Mouse (Mus musculus): ENCODE results near the gene Stag1.

Stag1 gene

DNA sequence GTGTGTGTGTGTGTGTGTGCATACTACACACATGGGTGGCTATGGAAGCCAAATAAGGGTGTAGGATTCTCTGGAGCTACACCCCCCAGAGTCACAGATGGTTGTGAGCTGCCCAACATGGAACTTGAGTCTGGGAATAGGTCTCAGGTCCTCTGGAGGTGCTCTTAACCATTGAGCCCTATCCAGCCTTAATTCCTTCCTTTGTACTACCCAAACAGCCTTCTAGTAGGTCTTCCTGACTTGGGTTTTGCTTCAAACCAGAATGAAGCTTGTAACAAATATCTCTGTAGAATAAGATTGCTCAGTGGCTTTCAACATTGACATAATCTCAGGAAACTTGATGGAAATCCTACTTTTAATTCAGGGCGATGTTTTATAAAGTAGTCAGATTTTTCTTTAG, 7.9 kb downstream of the Stag1 start:
- DNase-seq (ENCODE audit: low spot score), result no peak

DNA sequence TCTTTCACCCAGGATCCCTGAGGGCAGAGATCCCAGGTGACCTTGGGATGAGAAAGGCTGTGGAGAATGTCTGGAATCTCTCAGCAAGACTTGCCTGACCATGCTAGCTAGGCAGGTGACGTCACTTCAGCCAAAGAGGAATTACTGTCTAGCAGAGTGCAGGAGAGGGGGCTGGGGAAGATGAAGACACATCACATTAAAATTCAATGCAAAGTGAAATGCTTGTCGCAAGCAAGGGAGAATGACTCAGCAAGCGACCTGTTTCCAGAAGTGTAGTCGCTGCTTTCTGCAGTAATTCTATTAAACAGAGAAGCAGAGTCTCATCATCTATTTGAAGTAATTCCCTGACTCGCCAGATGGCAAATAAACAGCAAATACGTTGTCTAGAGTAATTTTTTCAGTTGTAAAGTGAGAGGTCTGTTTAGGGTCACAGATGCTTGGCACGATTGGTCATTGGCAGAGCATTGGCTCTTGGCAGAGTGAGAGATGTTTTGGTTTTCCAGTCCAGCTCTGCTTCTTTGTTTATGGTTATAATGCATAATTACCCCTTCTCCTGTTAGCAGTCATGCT, 8.5 kb downstream of the Stag1 start:
- no peak for DNase-seq (ENCODE audit: low spot score)

DNA sequence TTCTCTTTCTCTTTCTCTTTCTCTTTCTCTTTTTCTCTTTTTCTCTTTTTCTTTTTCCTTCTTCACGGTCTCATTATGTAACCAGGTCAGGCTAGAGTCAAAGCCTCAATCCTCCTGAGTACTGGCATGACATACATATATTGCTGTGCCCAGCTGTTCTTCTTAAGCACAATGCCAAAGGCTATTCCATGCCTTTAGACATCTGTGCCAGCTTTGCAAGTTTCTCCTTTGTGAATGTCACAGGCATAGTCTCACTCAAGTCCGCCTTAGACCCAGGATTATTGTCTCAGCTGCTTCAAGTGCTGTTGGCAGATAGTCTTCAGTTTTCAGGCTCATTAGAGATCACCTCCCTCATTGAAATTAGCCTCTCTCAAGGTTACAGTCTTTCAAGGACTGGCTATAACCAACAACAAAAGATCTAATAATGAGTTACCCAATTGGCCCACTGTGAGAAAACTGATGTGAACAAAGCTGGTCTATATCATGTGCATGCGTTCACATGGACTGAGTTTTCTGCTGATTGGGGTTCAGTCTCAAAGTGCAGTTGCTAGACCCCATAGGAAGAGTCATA, 16.0 kb downstream of the Stag1 start:
- DNase-seq (ENCODE audit: low spot score), result no peak

DNA sequence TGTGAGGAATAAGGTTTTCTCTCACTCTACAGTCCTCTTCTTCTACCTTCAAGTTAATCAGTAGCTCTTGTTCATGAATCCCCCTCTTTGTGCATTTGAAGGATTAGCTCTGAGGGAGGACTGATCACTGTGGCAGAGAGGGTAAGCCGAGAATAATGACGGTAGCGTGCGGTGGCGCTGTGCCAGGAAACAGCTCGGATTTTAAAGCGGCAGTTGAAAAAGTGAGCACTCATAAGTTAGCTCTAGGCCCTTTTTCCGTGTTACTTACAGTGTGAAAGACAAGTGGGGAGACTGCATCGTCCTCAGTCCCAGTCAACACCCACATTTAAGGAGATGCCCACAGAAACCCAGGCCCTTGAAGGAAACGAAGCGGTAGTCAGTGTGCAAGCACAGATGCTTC, 19.3 kb downstream of the Stag1 start:
- DNase-seq (ENCODE audit: low spot score), result peak; percentile 34

DNA sequence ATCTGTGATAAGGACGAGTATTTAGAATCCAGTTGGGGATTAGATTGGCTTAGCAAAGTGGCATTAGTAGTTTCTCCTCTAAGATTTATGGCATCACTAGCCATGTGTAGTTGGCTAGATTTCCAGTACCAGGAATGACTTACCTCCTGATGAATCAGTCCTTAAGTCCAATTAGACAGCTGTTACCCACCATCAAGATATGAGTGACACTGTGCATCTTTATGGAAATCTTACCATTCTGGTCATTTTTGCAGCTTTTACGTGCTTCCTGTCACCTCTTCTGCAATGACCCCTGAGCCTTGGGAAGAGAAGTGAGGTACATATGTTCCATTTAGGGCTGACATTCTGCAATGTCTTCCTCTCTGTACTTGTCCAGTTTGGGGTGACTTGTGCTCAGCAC, 28.7 kb downstream of the Stag1 start:
- no peak for DNase-seq (ENCODE audit: low spot score)

DNA sequence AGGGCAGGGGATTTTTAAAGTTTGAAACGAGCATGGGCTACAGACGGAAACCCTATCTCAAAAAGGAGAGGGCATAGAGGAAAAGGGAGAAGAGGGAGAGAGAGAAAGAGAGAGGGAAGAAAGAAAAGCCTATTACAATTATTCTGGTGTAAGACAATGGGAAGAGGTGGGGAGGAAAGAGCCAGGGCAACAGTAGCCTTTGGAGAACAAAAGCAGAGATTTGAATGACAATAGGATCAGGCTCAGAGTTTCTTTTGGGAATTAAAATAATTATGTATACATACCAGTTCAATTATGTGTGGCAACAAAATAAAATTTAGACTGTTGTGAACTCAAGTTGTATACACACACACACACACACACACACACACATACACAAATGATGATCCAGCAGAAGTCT, 43.2 kb downstream of the Stag1 start:
- DNase-seq (ENCODE audit: low spot score), result no peak

DNA sequence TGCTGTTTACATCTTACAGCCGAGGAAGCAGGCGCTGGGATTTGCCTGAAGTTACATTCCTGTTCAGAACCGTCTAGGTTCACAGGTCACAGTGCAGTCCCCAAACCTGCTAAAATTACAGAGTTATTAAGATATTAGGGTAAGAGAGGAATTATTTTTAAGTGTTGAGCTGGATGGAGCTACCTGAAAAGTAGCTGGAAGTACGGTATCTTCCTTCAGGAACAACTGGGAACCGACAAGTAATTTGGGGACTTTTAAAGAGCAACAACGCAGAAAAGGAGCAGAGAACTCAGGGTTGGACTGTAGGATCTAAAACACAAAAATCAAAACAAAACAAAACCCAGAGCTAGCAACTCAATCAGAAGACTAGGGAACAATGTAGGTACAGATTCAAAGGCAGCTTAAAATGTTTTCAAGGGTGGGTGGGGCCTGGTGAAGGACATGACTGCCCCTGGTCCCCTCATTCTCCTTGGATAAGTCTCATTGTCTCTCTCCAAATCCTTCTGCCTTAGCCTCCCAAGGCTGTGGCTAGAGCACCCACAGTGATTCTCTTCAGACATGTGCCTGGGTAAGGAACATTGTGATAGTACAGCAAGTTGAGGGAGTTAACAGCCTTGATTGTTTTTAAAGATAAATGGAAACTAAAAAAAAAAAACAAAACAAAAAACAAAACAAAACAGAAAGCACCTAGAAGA, 43.9 kb downstream of the Stag1 start:
- no peak for DNase-seq (ENCODE audit: low spot score)

DNA sequence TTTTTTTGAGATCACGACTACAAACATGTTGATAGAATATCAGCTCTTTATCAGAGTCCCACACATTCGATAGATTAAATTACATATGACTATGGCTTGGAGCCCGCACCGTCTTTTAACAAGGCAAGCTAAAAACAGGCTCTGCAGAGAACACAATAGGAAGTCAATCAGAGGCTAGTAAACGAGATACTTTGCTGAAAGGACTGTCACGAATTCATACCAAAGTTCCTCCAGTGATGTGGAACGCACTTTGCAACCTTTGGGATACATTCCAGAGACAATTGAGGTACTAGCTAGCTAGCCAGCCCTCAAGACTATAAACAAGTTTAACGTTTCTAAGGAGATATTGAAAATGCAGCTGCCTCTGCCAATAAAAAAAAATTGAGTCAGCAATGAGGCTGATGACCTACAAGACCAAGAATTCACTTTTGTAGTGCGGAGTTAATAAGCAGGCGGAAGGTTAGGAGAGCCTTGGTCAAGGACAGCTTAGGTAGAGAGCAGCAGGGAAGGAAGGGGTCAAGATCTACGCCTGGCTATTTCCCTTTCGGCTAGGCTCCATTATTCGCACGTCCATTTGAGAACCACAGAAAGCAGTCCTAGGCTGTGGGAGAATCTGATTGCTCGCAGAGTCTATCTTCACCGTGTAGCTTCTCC, 44.7 kb downstream of the Stag1 start:
- DNase-seq (ENCODE audit: low spot score), result no peak

DNA sequence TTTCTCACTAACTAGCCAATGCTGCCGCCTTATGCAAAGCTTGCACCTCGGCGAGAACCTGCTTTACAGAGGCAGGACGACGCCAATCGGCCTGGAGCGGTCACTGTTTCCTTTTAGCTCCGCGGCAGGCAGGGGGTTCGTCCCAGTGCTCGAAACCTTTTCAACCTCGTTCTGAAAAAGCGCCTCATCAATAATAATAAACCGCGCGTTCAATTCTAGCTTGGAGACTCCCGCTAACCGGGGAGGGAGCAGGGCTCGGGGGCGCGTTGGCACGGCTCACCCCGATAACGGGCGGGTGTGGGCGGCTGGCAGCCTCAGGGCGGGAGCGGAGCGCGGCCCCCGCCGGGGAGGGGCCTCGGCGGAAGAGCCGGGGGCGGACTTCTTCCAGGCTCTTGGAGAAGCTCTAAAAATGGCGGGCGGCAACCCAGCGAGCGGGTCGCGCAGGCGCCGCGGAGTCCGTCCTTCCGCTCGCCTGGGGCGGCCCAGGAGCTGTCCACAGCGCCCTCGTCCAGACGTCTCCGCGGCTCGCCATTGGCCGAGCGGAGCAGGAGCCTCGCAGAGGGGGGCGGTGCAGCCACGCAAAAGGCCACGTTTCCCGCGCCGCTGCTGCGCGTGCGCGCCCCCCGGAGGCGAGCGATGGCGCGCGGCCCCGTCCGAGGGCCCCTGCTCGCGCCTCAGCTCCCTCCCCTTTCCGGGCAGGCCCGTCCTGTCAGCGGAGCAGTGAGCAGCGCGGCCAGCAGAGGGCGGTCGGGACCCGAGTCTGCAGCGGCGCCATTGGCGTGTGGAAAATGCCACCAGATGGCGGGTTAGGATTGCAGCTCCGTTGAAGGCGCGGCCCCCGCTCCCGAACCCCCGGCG, 45.5 kb downstream of the Stag1 start:
- DNase-seq (ENCODE audit: low spot score), result peak; percentile 100

DNA sequence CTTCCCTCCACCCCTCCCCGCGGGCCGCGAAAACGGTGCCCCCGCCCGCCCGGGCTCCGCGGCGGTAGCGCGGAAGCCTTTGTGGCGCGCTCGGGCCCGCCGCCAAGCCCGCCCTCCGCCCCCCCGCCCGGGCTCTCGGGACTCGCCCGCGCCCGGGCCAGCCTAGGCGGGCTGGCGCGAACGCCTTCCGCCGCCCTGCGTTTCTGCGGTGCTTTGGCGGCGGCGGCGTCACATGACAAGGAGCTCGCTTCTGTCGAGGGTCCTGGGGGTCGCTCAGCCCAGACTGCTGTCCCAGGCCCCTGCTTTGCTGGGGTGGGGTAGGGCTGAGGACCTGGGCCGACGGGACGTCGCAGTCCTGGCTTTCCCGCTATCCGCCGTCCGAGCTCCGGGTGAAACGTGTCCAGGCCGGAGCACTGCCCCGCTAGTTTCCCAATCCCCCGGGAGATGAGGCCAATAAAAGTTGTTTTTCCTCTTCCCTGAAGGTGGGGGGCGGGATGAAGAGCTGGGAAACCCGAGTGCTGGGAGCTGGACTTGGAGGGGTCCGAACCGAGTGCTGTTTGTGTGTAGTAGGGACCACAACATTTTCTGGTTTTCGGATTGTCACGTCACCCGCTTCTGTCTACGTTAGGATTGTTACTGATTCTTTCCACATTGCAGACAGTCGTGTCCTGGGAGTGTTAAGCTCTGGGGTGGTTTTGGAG, 46.6 kb downstream of the Stag1 start:
- peak; percentile 76 for DNase-seq (ENCODE audit: low spot score)

DNA sequence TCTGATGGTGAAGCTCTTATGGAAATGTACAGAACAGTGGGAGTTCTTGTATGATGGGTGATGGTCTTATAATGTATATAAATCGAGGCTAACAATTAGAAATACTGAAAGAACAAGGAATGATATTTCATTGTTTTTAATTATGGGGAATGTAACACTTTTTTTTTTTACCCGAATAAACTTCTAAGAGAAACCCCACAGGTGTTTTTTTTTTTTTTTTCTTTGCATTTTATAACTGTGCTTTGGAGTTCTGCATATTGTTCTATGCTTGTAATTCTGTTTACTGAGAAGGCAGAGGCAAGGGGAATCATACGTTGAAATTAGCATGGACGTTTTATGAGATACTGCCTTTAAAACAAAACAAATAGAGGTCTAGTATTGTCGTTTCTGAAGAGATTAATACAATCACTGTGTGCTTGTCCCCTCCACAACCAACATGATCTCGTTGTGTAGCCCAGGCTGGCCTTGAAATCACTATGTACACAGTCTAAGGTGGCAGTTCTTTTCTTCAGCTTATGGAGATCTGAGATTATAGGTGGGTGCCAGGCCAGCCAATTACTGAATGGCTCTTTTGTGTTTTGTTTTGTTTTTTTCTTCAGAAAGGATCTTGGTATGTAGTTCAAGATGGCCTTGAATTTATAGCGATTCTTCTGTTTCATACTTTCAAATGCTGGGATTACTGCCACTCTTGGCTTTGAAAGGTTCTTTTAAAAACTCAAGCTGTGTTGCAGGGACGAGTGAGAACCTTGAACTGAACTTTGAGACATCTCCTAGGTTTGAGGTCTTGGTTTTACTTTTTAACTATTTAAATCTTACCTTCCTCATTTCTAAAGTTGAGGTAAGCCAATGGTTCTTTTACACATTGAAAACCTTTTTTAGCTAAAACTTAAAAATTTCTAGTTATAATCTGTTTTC, 47.7 kb downstream of the Stag1 start:
- no peak for DNase-seq (ENCODE audit: low spot score)

DNA sequence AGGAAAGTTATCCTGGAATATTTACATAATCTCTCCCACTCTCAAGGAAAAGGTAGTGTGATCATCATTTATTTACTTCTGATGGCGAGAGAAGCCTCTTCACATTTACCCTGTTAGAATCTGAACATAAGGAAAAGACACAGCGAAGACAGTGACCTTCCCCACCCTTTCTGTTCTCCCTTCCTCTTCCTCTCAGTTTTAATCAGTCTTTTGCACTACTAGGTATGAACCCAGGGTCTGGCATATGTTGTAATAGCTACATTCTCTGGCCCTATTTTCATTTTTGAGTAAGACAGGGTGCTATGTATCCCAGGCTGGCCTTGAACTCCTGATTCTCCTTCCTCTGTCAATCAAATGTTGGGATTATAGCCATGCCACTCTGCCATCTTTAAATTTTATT, 48.7 kb downstream of the Stag1 start:
- no peak for DNase-seq (ENCODE audit: low spot score)

DNA sequence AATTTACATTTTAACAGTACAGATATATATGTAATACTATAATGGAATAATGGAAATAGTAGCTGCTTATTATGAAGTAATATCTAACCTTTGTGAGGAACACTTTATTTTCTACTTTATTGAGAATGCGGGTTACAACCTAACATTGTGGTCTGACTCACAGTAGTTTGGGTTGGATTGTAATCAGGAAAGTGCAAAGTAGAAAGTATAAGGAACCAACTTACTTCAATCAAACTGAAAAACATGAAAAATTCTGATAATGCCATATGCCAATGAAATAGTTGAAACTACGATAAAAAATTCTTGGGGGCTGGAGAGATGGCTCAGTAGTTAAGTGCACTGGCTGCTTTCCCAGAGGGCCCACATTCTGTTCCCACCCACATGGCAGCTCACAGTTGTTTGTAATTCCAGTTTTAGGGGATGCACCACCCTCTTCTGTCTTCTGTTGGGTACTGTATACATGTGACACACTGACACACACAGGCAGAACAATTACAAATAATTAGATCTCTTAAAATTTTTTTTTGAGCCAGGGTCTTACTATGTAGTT, 50.3 kb downstream of the Stag1 start:
- no peak for DNase-seq (ENCODE audit: low spot score)

DNA sequence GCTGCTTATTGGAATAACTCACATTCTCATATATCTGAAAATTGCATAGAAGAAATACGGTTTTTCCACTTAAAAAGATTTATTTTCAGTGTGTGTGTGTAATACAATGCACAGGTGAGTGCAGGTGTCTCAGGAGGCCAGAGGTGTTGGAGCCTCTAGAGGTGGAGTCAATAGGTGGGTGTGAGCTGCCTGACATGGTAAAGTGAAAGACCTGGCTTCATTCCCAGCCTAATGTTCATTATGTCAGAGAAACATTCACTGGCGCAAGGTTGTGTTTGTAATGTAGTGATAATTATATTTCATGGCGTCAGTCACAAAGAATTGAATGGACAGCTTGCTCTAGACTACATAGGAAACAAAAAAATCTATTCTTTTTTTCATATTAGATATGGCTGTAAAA, 56.5 kb downstream of the Stag1 start:
- DNase-seq (ENCODE audit: low spot score), result no peak

DNA sequence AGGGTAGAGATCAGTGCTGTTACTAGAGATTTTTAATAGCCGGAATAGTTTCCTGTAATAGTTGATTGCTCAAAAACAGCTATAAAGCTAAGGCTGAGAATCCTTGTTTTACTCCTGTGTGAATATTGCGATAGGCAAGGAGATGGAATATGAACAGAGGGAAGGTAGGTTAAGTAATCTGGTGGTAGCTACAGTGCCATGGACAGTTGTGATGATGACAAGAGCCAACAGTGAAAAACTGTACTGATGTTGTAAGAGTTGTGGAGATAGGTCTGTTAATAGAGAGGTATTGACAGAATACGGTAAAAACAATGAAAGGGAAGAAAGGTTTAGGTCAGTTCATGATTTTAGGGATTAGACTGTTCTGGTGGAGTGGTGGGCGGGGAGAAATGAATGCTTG, 58.5 kb downstream of the Stag1 start:
- DNase-seq (ENCODE audit: low spot score), result no peak

DNA sequence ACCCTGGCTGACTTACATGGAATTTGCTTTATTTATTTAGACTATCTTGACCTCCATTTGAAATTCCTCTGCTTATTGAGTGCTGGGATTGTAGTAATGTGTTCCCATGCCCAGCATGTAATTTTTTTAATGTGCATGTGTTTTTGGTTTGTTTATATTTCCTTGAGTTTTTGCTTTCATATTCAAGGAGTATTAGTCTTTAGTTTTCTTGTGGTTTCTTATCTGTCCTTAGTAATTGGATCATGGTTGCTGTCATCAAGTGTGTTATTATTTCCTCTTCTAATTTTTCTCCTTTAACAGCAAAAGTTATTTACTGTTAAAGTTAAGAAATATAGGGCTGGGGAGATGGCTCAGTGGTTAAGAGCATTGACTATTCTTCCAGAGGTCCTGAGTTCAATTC, 63.0 kb downstream of the Stag1 start:
- DNase-seq (ENCODE audit: low spot score), result no peak

DNA sequence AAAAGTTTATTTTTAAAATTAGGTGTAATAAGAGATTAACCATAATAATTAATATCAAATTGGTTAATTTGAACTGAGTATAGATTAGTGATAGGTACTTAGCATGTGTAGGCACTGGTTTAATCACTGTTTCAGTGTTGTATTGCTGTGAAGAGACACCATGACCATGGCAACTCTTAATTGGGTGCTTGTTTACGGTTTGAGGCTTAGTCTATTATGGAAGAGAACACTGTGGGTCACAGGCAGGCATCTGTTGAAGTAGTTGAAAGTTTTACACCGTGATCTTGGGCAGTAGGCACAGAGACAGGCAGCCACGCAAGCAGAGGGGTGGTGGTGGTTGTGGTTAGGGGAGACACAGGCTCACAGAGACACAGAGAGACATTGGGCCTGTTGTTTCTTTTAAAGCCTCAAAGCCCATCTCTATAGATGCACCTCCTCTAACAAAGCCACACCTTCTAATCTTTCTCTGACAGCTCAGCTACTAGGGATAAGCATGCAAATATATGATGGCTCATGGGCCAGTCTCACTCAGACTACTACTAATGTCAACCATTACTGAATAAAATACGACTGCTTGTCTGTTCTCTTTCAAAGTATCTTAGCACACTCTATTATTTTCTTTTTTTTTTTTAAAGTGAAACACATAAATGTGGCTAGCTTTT, 66.0 kb downstream of the Stag1 start:
- no peak for DNase-seq (ENCODE audit: low spot score)

DNA sequence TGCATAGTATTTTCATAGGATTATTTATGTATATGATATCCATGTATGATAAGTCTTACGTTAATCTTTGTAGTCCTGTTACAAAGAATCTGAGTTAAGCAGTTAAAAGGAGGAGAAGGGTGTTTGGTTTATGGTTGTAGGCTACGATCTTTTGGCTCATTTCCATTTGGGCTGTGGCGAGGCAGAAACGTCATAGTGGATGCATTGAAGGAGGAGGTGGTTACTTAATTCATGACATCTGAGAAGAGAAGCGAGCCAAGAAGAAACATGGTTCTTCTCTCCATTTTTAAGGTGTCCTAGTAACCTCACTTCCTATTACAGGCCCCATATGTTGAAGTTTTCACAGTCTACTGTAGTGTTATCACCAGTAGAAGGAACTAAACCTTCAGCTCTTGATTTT, 72.6 kb downstream of the Stag1 start:
- DNase-seq (ENCODE audit: low spot score), result no peak

DNA sequence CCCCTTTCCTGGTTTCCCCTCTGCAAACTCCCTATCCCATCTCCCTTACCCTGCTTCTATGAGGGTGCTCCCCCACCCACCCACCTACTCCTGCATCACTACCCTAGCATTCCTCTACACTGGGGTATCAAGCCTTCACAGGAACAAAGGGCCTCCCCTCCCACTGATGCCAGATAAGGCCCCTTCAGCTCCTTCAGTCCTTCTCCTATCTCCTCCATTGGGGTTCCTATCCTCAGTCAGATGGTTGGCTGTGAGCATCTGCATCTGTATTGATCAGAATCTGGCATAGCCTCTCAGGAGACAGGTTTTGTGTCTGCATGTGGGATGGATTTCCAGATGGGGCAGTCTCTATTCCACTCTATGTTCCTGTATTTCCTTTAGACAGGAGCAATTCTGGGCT, 81.4 kb downstream of the Stag1 start:
- no peak for DNase-seq (ENCODE audit: low spot score)

DNA sequence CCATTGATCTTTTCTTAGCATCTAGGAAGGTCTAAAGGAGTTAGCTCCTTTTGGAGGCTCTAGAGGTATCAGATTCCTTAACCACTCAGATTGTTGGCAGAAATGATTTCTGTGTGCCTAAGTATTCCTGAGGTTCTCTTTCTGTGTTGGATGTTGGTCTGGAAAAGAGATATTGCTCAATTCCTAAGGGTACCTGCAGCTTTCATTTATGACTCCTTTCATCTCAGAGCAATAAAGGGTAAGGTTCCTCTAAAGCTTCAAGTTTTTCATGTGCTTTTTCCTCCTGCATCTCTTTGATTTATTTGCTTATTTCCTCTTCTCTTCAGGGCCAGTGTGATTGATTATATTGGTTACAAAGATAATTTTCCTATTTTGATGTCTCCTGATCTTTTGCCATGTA, 84.7 kb downstream of the Stag1 start:
- no peak for DNase-seq (ENCODE audit: low spot score)

Measured in ovary, postnatal 36 days (tissue).